Mouse (Mus musculus): ENCODE measurements around the gene Olfr1418.

GRCm38 (mm10) chr19:11807822-11808221 lies 53.0 kb downstream of the Olfr1418 start:
- TF ChIP-seq POLR2AphosphoS2 (IDR thresholded peaks at IDR 0.05; ENCODE audit: low read length) (no peak), CTCF (IDR thresholded peaks at IDR 0.05 in 2 of 3, conservative IDR thresholded peaks at IDR 0.05 in 1 of 3; ENCODE audit: control insufficient read depth in 1 of 3, insufficient read depth in 1 of 3, low read depth in 2 of 3, low read length in 3 of 3, poor library complexity in 1 of 3, severe bottlenecking in 1 of 3) (no peak), POLR2A (IDR thresholded peaks at IDR 0.05; ENCODE audit: control insufficient read depth in 1 of 2, insufficient read depth in 1 of 2, low read depth in 1 of 2, low read length in 2 of 2, poor library complexity in 1 of 2) (no peak), HCFC1 (IDR thresholded peaks at IDR 0.05; ENCODE audit: low read depth, low read length) (no peak), USF2 (IDR thresholded peaks at IDR 0.05; ENCODE audit: borderline replicate concordance in 1 of 2, insufficient read depth in 1 of 2, low read depth in 1 of 2, low read length in 2 of 2) (no peak), ZKSCAN1 (IDR thresholded peaks at IDR 0.05; ENCODE audit: low read depth, low read length) (no peak), ZMIZ1 (IDR thresholded peaks at IDR 0.05; ENCODE audit: low read depth, low read length) (no peak), RAD21 (IDR thresholded peaks at IDR 0.05; ENCODE audit: low read depth, low read length) (no peak), MXI1 (IDR thresholded peaks at IDR 0.05; ENCODE audit: low read depth, low read length) (no peak), JUND (IDR thresholded peaks at IDR 0.05; ENCODE audit: low read depth, low read length) (no peak), MAZ (IDR thresholded peaks at IDR 0.05; ENCODE audit: low read depth, low read length) (no peak), SIN3A (IDR thresholded peaks at IDR 0.05; ENCODE audit: low read length) (no peak), MEF2A (IDR thresholded peaks at IDR 0.05; ENCODE audit: extremely low read depth, insufficient replicate concordance, low read depth, low read length, poor library complexity, severe bottlenecking) (no peak), GATA1 (IDR thresholded peaks at IDR 0.05; ENCODE audit: low read depth, low read length) (no peak)

All from MEL (cell line).